Mouse (Mus musculus) heart, postnatal 4 days (tissue): ENCODE data around the gene Cst6. TPM values are rescaled to one million over a fixed set of nuclear protein-coding genes. Genes with fewer than 3 reads are reported as not detected.

ENCODE experiments used
- total RNA-seq, 2 experiments: library from RNA; stranded (reverse); gene quantifications; 2 replicates each; pipeline ENCODE4 v1.2.3; 2021

Gene Cst6
- total RNA-seq, 2 experiments from 2014 or later, result 0.81 to 3.0 TPM

Other genes starting within 250 kb of the Cst6 start
- 100 to 1,000 TPM; 188 to 191 TPM for gene Rab1b, start 242.5 kb downstream of the Cst6 start, total RNA-seq
- gene Klc2, start 231.0 kb downstream of the Cst6 start, total RNA-seq, result 10 to 100 TPM; 43.7 to 43.8 TPM
- 10 to 100 TPM; 27.6 to 28.7 TPM for gene Pacs1, start 76.5 kb downstream of the Cst6 start, total RNA-seq
- 100 to 1,000 TPM; 136 to 139 TPM for gene Sf3b2, start 54.1 kb downstream of the Cst6 start, total RNA-seq
- gene Gal3st3, start 51.2 kb downstream of the Cst6 start, total RNA-seq, result 1 to 10 TPM; 7.4 to 9.3 TPM
- gene Catsper1, start 13.8 kb downstream of the Cst6 start, total RNA-seq, result not detected
- 10 to 100 TPM; 35.0 to 37.3 TPM for gene Eif1ad, start 17.2 kb upstream of the Cst6 start, total RNA-seq
- gene Banf1, start 17.6 kb upstream of the Cst6 start, total RNA-seq, result 100 to 1,000 TPM; 234 to 244 TPM
- gene Sart1, start 39.1 kb upstream of the Cst6 start, total RNA-seq, result 10 to 100 TPM; 52.6 to 54.1 TPM
- gene Tsga10ip, start 53.0 kb upstream of the Cst6 start, total RNA-seq, result under 1 TPM; 0.45 to 0.48 TPM
- gene Drap1, start 75.4 kb upstream of the Cst6 start, total RNA-seq, result 100 to 1,000 TPM; 231 to 246 TPM
- gene AI837181, start 75.6 kb upstream of the Cst6 start, total RNA-seq, result 10 to 100 TPM; 35.2 to 35.3 TPM
- not detected for gene Fosl1, start 98.0 kb upstream of the Cst6 start, total RNA-seq
- 10 to 100 TPM; 13.5 to 13.9 TPM for gene Ccdc85b, start 108.3 kb upstream of the Cst6 start, total RNA-seq
- gene Fibp, start 111.0 kb upstream of the Cst6 start, total RNA-seq, result 100 to 1,000 TPM; 106 to 118 TPM
- gene Ctsw, start 118.9 kb upstream of the Cst6 start, total RNA-seq, result under 1 TPM; 0.24 to 0.50 TPM
- gene Efemp2, start 124.4 kb upstream of the Cst6 start, total RNA-seq, result 10 to 100 TPM; 36.7 to 37.8 TPM
- 10 to 100 TPM; 27.9 to 32.9 TPM for gene Mus81, start 138.8 kb upstream of the Cst6 start, total RNA-seq
- 100 to 1,000 TPM; 719 to 727 TPM for gene Cfl1, start 140.9 kb upstream of the Cst6 start, total RNA-seq
- gene 1700020D05Rik, start 154.2 kb upstream of the Cst6 start, total RNA-seq, result 1 to 10 TPM; 1.5 to 2.1 TPM
- 1 to 10 TPM; 7.8 to 7.9 TPM for gene Snx32, start 161.0 kb upstream of the Cst6 start, total RNA-seq
- not detected for gene Ovol1, start 211.1 kb upstream of the Cst6 start, total RNA-seq
- 1 to 10 TPM; 3.8 to 4.6 TPM for gene Ap5b1, start 218.5 kb upstream of the Cst6 start, total RNA-seq